Mouse (Mus musculus) lung, embryonic 16.5 days (tissue): ENCODE measurements around the gene Phospho1. TPM values are rescaled to one million over a fixed set of nuclear protein-coding genes. Genes with fewer than 3 reads are reported as not detected.

Source experiments
- ATAC-seq: fragments of 200-750 bp; cut with Nextera tagmentation; 2 replicates; pipeline ENCODE4 v1.8.0; 2017; ENCODE audit warnings: low read depth, mild to moderate bottlenecking, moderate library complexity
- H3K27ac ChIP-seq: fragments of 300-500 bp; sonication (generic); 2 replicates; pipeline ENCODE4 v1.5.1; 2014; ENCODE audit warnings: mild to moderate bottlenecking, control low read depth, low read length
- H3K27me3 ChIP-seq: fragments of 300-500 bp; sonication (generic); 2 replicates; pipeline ENCODE4 v1.6.1; 2014; ENCODE audit warnings: low read depth, low read length, mixed read lengths; ENCODE audit not compliant: control insufficient read depth, insufficient read depth
- H3K36me3 ChIP-seq: fragments of 300-500 bp; sonication (generic); 2 replicates; pipeline ENCODE4 v1.6.1; 2014; ENCODE audit warnings: low read length; ENCODE audit not compliant: control insufficient read depth, insufficient read depth
- H3K4me1 ChIP-seq: fragments of 300-500 bp; sonication (generic); replicated peaks from 2 replicates; pipeline ENCODE4 v1.6.1; 2014; ENCODE audit warnings: low read length, mixed read lengths; ENCODE audit not compliant: control insufficient read depth, insufficient read depth
- H3K4me2 ChIP-seq: fragments of 300-500 bp; sonication (generic); 2 replicates; pipeline ENCODE4 v1.6.1; 2014; ENCODE audit warnings: low read depth, low read length, control low read depth
- H3K4me3 ChIP-seq: fragments of 300-500 bp; sonication (generic); 2 replicates; pipeline ENCODE4 v1.5.1; 2014; ENCODE audit warnings: mild to moderate bottlenecking, low read length, control low read depth
- H3K9ac ChIP-seq: fragments of 300-500 bp; sonication (generic); 2 replicates; pipeline ENCODE4 v1.6.1; 2014; ENCODE audit warnings: low read length, control low read depth
- H3K9me3 ChIP-seq: fragments of 300-500 bp; sonication (generic); 2 replicates; pipeline ENCODE4 v1.6.1; 2016; ENCODE audit warnings: low read length; ENCODE audit not compliant: control insufficient read depth
- WGBS: fragments of 180-500 bp; shearing (Covaris S2); extraction: QIAGEN DNeasy Blood & Tissue Kit; methylation state at CpG from one replicate; pipeline ENCODE4 v1.1.7; 2014; 5-methylcytosine and 5-hydroxymethylcytosine counted together
- polyA plus RNA-seq: library from polyadenylated mRNA; unstranded; fragments of >200 nt; fragmentation: Nextera tagmentation; extraction: Ambion mirVana; gene quantifications from 2 replicates; pipeline ENCODE4 v1.2.1, GENCODE M21; 2015

Phospho1 gene
- polyA plus RNA-seq, 1 experiment from 2014 or later = 1.7 TPM

GRCm38 (mm10) chr11:95822437-95822836, 1.9 kb upstream of the Phospho1 start:
- Histone ChIP-seq H3K4me3 (no peak overlapping the region), H3K9ac (no peak overlapping the region), H3K27ac (no peak overlapping the region), H3K27me3 (peaks cover 19% of the 10 kb centered on the region), H3K4me2 (no peak overlapping the region), H3K4me1 (peaks cover 7% of the 10 kb centered on the region), H3K9me3 (no peaks in the 10 kb centered on the region), H3K36me3 (no peaks in the 10 kb centered on the region)
- 90% methylated on average over 4 of the region's 4 CpGs for WGBS
- ATAC-seq = no peak

GRCm38 (mm10) chr11:95824877-95825243, 561 bp downstream of the Phospho1 start:
- Histone ChIP-seq H3K9me3 (no peaks in the 10 kb centered on the region), H3K4me2 (peak overlapping the region; percentile 99), H3K27ac (no peak overlapping the region), H3K4me3 (peak overlapping the region; percentile 66), H3K27me3 (peaks cover 37% of the 10 kb centered on the region), H3K36me3 (no peaks in the 10 kb centered on the region), H3K9ac (peak overlapping the region; percentile 67), H3K4me1 (peaks cover 7% of the 10 kb centered on the region)
- peak; percentile 18 for ATAC-seq
- 1% methylated on average over 10 of the region's 11 CpGs for WGBS

GRCm38 (mm10) chr11:95825625-95826024, 1.3 kb downstream of the Phospho1 start:
- Histone ChIP-seq H3K27ac (no peak overlapping the region), H3K36me3 (no peaks in the 10 kb centered on the region), H3K27me3 (peaks cover 45% of the 10 kb centered on the region), H3K9me3 (no peaks in the 10 kb centered on the region), H3K4me2 (no peak overlapping the region), H3K4me1 (peaks cover 14% of the 10 kb centered on the region), H3K9ac (no peak overlapping the region), H3K4me3 (no peak overlapping the region)
- no peak for ATAC-seq
- WGBS = 45% methylated on average over 3 of the region's 3 CpGs

- Histone ChIP-seq H3K4me1 (peaks cover 22% of the 10 kb centered on the region), H3K9ac (no peak overlapping the region), H3K36me3 (no peaks in the 10 kb centered on the region), H3K27ac (no peak overlapping the region), H3K4me3 (no peak overlapping the region), H3K27me3 (peaks cover 54% of the 10 kb centered on the region), H3K4me2 (no peak overlapping the region), H3K9me3 (no peaks in the 10 kb centered on the region)
- WGBS = 46% methylated on average over 6 of the region's 6 CpGs
- no peak for ATAC-seq
These were observed 2.2 kb downstream of the Phospho1 start for GRCm38 (mm10) chr11:95826317-95827167.

- H3K4me2 ChIP-seq = no peak overlapping the region
- H3K9ac ChIP-seq = no peak overlapping the region
- H3K9me3 ChIP-seq = no peaks in the 10 kb centered on the region
- ATAC-seq = no peak
- WGBS = 19% methylated on average over 3 of the region's 3 CpGs
- peaks cover 22% of the 10 kb centered on the region for H3K4me1 ChIP-seq
- H3K36me3 ChIP-seq = no peaks in the 10 kb centered on the region
- no peak overlapping the region for H3K27ac ChIP-seq
- H3K4me3 ChIP-seq = no peak overlapping the region
- peaks cover 58% of the 10 kb centered on the region for H3K27me3 ChIP-seq
These were observed 2.8 kb downstream of the Phospho1 start for GRCm38 (mm10) chr11:95827168-95827447.

- WGBS = 13% methylated on average over 3 of the region's 3 CpGs
- no peak for ATAC-seq
- no peaks in the 10 kb centered on the region for H3K9me3 ChIP-seq
- H3K36me3 ChIP-seq = no peaks in the 10 kb centered on the region
- peaks cover 22% of the 10 kb centered on the region for H3K4me1 ChIP-seq
- no peak overlapping the region for H3K4me2 ChIP-seq
- no peak overlapping the region for H3K27ac ChIP-seq
- peaks cover 63% of the 10 kb centered on the region for H3K27me3 ChIP-seq
- H3K4me3 ChIP-seq = no peak overlapping the region
- H3K9ac ChIP-seq = no peak overlapping the region
These were observed 3.3 kb downstream of the Phospho1 start for GRCm38 (mm10) chr11:95827464-95828085.

- H3K4me1 ChIP-seq = peaks cover 22% of the 10 kb centered on the region
- no peak overlapping the region for H3K4me3 ChIP-seq
These were observed 4.1 kb downstream of the Phospho1 start for GRCm38 (mm10) chr11:95828181-95828964.

GRCm38 (mm10) chr11:95829526-95830050, 5.3 kb downstream of the Phospho1 start:
- no peak overlapping the region for H3K27ac ChIP-seq
- no peak for ATAC-seq
- no peak overlapping the region for H3K9ac ChIP-seq

More at GRCm38 (mm10) chr11:95828181-95828964, 4.1 kb downstream of the Phospho1 start:
- Histone ChIP-seq H3K9ac (no peak overlapping the region), H3K4me2 (no peak overlapping the region), H3K27ac (no peak overlapping the region), H3K36me3 (no peaks in the 10 kb centered on the region), H3K27me3 (peaks cover 71% of the 10 kb centered on the region), H3K9me3 (no peaks in the 10 kb centered on the region)
- WGBS = 58% methylated on average over 11 of the region's 11 CpGs
- ATAC-seq = no peak

More at GRCm38 (mm10) chr11:95829526-95830050, 5.3 kb downstream of the Phospho1 start:
- no peaks in the 10 kb centered on the region for H3K36me3 ChIP-seq
- WGBS = 43% methylated on average over 4 of the region's 4 CpGs
- H3K4me1 ChIP-seq = peaks cover 30% of the 10 kb centered on the region
- no peak overlapping the region for H3K4me3 ChIP-seq
- H3K9me3 ChIP-seq = no peaks in the 10 kb centered on the region
- no peak overlapping the region for H3K4me2 ChIP-seq
- H3K27me3 ChIP-seq = peaks cover 82% of the 10 kb centered on the region
